Mouse (Mus musculus) G1E (cell line): Measurements from ENCODE around the gene Aloxe3. TPM values are rescaled to one million over a fixed set of nuclear protein-coding genes. Genes with fewer than 3 reads are reported as not detected.

Source experiments
- ATAC-seq: 2 replicates; pipeline ENCODE4 v1.8.0; 2016; ENCODE audit warnings: mild to moderate bottlenecking; ENCODE audit not compliant: insufficient number of reproducible peaks, poor library complexity, low FRiP score, severe bottlenecking; ENCODE audit errors: extremely low read depth
- DNase-seq: peaks from one replicate; pipeline ENCODE4 v3.0.0; 2012; ENCODE audit warnings: low spot score
- H3K27me3 ChIP-seq: 2 replicates; pipeline ENCODE4 v1.6.1; 2012; ENCODE audit warnings: mild to moderate bottlenecking, low read length, inconsistent platforms; ENCODE audit not compliant: insufficient read depth
- H3K36me3 ChIP-seq: replicated peaks from 2 replicates; pipeline ENCODE3; 2012; ENCODE audit warnings: mild to moderate bottlenecking, inconsistent platforms
- H3K4me1 ChIP-seq: 2 replicates; pipeline ENCODE4 v1.6.1; 2012; ENCODE audit warnings: low read depth, low read length, inconsistent platforms, mixed read lengths; ENCODE audit not compliant: insufficient read depth
- H3K4me3 ChIP-seq: 2 replicates; pipeline ENCODE4 v1.5.1; 2012; ENCODE audit warnings: low read depth, mild to moderate bottlenecking, inconsistent platforms, low read length, moderate library complexity, mixed read lengths
- H3K9me3 ChIP-seq: replicated peaks from 2 replicates; pipeline ENCODE4 v1.6.1; 2012; ENCODE audit warnings: inconsistent platforms
- CTCF ChIP-seq: IDR thresholded peaks from 2 replicates; pipeline ENCODE4 v1.5.1; 2012; ENCODE audit warnings: low read depth, low read length, inconsistent platforms, mixed read lengths
- GATA1 ChIP-seq: IDR thresholded peaks from 2 replicates; pipeline ENCODE4 v1.6.1; 2012; ENCODE audit warnings: borderline replicate concordance, low read length, inconsistent platforms, mixed read lengths
- GATA2 ChIP-seq: IDR thresholded peaks from 2 replicates; pipeline ENCODE4 v1.6.1; 2012; ENCODE audit warnings: low read depth, low read length, inconsistent platforms, borderline replicate concordance
- POLR2AphosphoS5 ChIP-seq: IDR thresholded peaks from 2 replicates; pipeline ENCODE4 v1.6.1; 2012; ENCODE audit warnings: low read depth, low read length, inconsistent platforms; ENCODE audit not compliant: insufficient replicate concordance
- TAL1 ChIP-seq: conservative IDR thresholded peaks from 2 replicates; pipeline ENCODE4 v1.6.1; 2012; ENCODE audit warnings: low read depth, low read length, inconsistent platforms, mixed read lengths
- polyA plus RNA-seq: library from polyadenylated mRNA; stranded (reverse); fragments of >175 nt; gene quantifications from 2 replicates; pipeline ENCODE4 v1.2.3, GENCODE M21; 2012
- total RNA-seq, 2 experiments: library from RNA; stranded (forward) in 1 of 2; stranded (reverse) in 1 of 2; fragments of 200-1000 nt in 1 of 2; fragments of >200 nt in 1 of 2; fragmentation: Nextera tagmentation in 1 of 2; gene quantifications; 2 replicates each; pipeline ENCODE4 v1.2.3; 2014 to 2017

The Aloxe3 gene
- total and polyA plus RNA-seq, 3 experiments: 0.16 TPM; not detected in 2

DNA sequence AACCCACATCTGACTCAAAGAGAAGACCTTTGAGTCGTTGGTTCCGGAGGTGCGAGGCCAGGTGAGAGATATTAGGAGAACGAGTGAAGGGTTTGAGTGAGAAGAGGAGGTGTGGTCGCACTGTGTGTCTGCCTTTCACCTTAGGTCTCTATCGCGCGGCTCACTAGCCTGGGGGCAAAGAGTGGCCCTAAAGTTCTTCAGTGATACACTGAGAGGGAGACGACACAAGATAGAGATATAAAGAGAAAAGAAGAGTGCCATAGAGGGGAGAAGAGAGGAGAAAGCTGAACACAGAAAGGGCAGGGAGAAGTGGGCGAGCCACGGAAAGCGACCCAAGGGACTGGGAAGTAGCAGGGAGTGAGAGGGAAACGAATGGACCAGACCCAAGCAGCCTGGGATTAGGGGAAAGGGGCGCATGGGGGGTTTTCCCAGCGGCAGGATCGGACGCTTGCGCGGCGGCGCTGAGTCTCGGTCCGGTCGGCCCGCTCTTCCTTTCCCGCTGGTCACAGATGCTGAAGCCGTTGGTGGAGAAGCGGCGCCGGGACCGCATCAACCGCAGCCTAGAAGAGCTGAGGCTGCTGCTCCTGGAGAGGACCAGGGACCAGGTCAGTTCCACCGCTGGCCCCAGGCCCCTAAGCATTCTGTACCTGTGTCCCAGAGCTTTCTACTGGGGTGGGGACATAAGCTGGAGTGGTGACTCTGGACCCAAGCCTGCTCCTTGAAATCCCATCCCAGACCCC, 4.5 kb upstream of the Aloxe3 start:
- H3K27me3 ChIP-seq: peaks cover 11% of the 10 kb centered on the region; the same call in 1 of the 2 replicates
- no peaks in the 10 kb centered on the region for H3K9me3 ChIP-seq
- no peak for ATAC-seq
- no peak for TF ChIP-seq TAL1
- TF ChIP-seq POLR2AphosphoS5: no peak
- TF ChIP-seq CTCF: no peak
- no peak for TF ChIP-seq GATA2
- TF ChIP-seq GATA1: no peak
- H3K36me3 ChIP-seq: no peaks in the 10 kb centered on the region
- no peak for DNase-seq
- peak overlapping the region; percentile 79 for H3K4me3 ChIP-seq
- H3K4me1 ChIP-seq: peaks cover 75% of the 10 kb centered on the region

DNA sequence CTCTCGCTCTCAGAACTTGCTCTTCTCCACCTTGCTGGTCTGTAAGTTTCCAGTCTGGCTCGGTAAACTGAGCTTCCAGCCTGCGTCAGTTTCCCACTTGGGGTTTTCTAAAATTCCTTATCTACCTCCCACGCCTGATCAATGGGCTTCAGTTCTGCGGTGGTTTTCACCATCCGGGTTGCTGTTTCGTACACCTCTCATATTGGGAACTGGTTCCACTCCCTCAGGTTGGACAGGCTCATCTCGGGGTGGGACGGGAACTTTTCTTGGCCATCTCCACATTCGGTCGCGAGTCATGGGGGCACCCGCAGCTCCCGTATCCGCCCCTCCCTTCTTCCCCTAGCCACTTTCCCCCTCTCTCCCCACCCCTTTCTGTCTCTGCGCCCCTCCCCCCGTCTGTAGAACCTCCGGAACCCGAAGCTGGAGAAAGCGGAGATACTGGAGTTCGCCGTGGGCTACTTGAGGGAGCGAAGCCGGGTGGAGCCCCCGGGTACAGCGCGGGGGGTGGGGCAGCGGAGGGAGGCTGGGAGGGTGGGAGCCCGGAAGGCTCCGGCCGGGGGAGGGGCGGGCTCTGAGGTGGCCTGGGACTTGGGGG, 3.9 kb upstream of the Aloxe3 start:
- DNase-seq: no peak
- no peaks in the 10 kb centered on the region for H3K36me3 ChIP-seq
- no peak for ATAC-seq
- H3K9me3 ChIP-seq: no peaks in the 10 kb centered on the region
- H3K4me1 ChIP-seq: peaks cover 75% of the 10 kb centered on the region
- H3K27me3 ChIP-seq: peaks cover 11% of the 10 kb centered on the region
- no peak for TF ChIP-seq TAL1
- TF ChIP-seq POLR2AphosphoS5: no peak
- no peak for TF ChIP-seq CTCF
- TF ChIP-seq GATA1: no peak
- no peak for TF ChIP-seq GATA2
- peak overlapping the region; percentile 79 for H3K4me3 ChIP-seq

DNA sequence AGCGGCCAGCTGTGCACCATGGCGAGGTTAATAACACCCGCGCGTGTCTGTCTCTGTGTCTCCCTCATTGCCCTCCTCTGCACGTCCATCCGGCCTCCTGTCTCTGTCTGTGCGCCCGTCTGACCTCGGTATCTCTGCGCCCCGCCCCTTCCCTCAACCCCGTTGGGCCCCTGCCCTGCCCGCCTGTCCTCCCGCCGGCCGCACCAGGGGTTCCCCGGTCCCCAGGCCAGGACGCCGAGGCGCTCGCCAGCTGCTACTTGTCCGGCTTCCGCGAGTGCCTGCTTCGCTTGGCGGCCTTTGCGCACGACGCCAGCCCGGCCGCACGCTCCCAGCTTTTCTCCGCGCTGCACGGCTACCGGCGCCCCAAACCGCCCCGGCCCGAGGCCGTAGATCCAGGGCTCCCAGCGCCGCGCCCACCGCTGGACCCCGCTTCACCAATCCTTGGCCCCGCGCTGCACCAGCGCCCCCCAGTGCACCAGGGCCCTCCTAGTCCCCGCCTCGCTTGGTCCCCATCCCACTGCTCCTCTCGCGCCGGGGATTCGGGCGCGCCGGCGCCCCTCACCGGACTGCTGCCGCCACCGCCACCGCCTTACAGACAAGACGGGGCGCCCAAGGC, 3.3 kb upstream of the Aloxe3 start, which contains the start of gene 9130213A22Rik:
9130213A22Rik (minus strand) TSS at position 254 of the 616 bp plus-strand sequence.
- Histone ChIP-seq H3K27me3 (peaks cover 16% of the 10 kb centered on the region), H3K4me3 (peak within 1 kb of the TSS; percentile 79), H3K36me3 (no peaks in the 10 kb centered on the region), H3K4me1 (peaks cover 74% of the 10 kb centered on the region), H3K9me3 (no peaks in the 10 kb centered on the region)
- ATAC-seq (0 out of 2 replicates have a peak, but pooled peaks have one; percentile 5), DNase-seq (peak; percentile 87)
- TF ChIP-seq GATA2: no peak
- TF ChIP-seq POLR2AphosphoS5: no peak
- TF ChIP-seq CTCF: no peak
- no peak for TF ChIP-seq GATA1
- no peak for TF ChIP-seq TAL1

DNA sequence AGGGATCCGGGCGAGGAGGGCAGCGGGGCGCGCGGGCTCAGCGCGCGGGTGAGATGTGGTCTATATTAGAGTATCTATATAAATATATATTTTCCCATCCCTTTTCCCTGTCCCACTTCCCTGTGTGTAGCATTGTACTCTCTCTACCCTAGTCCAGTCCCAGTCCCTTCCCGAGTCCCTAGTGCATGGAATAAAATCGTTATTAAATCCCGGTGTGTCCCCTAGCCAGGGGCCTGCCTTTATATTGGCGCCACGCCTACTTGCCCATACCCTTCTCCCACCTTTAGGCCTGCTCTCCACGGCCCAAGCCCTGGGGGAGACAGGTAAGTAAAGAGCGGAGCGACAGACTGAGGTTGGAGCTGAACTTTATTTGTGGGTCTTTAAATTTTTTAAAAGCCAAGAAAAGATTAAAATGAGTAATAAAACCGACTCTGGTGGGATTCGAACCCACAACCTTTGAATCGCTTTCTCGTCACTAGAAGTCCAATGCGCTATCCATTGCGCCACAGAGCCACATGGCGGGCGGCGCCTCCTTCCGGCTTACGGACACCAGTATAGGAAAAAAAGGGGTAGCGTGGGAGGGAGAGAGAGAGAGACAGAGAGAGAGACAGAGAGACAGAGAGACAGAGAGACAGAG, 2.5 kb upstream of the Aloxe3 start:
- peaks cover 17% of the 10 kb centered on the region for H3K27me3 ChIP-seq
- no peaks in the 10 kb centered on the region for H3K36me3 ChIP-seq
- DNase-seq (no peak), ATAC-seq (no peak)
- peaks cover 67% of the 10 kb centered on the region for H3K4me1 ChIP-seq
- H3K4me3 ChIP-seq: peak overlapping the region; percentile 79
- TF ChIP-seq POLR2AphosphoS5 (no peak), TAL1 (no peak), CTCF (no peak), GATA1 (no peak), GATA2 (no peak)
- H3K9me3 ChIP-seq: no peaks in the 10 kb centered on the region

DNA sequence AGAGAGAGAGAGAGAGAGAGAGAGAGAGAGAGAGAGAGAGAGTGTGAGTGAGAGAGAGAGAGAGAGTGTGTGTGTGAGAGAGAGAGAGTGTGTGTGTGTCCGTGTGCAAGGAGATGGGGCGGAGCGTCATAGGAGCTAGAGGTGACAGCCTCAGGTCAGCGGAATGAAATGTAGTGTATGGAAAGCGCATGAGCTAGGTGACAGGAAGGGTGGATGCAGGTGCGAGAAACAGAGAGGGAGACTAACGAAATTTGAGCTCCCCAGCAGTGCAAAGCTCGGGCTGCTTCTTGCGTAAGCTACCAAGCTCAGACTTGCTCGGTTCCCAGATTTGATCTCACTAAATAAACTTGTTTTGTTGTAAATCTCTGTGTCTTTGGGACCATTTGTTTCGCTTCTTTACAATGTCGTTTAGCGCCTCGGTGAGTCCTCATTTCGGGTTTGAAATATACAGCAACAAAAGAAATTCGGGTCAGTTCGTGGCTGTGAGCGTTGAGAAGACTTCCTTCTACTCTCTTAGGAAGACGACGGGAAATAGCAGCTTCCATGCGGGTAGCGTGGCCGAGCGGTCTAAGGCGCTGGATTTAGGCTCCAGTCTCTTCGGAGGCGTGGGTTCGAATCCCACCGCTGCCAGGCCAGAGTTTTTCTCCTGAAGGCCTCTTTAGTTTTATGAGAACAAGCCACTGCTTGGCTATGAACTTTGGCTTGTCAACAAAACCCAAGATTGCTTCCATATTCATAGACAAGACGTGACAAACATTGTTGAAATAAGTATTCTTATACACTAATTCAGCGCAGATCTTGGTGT, 1.8 kb upstream of the Aloxe3 start:
- DNase-seq (no peak), ATAC-seq (peak; percentile 17; the same call in 1 of the 2 replicates)
- peak overlapping the region; percentile 79 for H3K4me3 ChIP-seq
- TF ChIP-seq CTCF (no peak), TAL1 (no peak), POLR2AphosphoS5 (no peak), GATA1 (no peak), GATA2 (no peak)
- H3K27me3 ChIP-seq: peaks cover 17% of the 10 kb centered on the region
- no peaks in the 10 kb centered on the region for H3K36me3 ChIP-seq
- H3K4me1 ChIP-seq: peaks cover 62% of the 10 kb centered on the region
- H3K9me3 ChIP-seq: no peaks in the 10 kb centered on the region
